In genomic region chr8:70598283-70598682, GRCm38 (mm10) we compare ENCODE assay signal across 8 mouse cellular contexts. TPM values are rescaled to one million over a fixed set of nuclear protein-coding genes. Genes with fewer than 3 reads are reported as not detected.
DNase-seq lines count a peak whose midpoint lies in the region; ATAC-seq lines count a peak whose summit lies in the region.

No protein-coding gene starts in this region.

- H3K4me1 ChIP-seq in intestine, embryonic 16.5 days (ENCODE audit: control insufficient read depth, insufficient read depth, low read length), result peaks cover 55% of the 10 kb centered on the region
- H3K4me1 ChIP-seq in midbrain, embryonic 11.5 days (ENCODE audit: control insufficient read depth, insufficient read depth, low read length), result peaks cover 52% of the 10 kb centered on the region
- peaks cover 50% of the 10 kb centered on the region for H3K4me1 ChIP-seq in stomach, embryonic 14.5 days (ENCODE audit: control insufficient read depth, insufficient read depth, low read length)

- no peak overlapping the region; the same call in 1 of the 2 replicates for H3K27ac ChIP-seq in intestine, embryonic 16.5 days (ENCODE audit: low read length)
- H3K27ac ChIP-seq in midbrain, embryonic 11.5 days (ENCODE audit: low read depth, low read length), result no peak overlapping the region; the same call in 1 of the 2 replicates
- H3K27ac ChIP-seq in stomach, embryonic 14.5 days (ENCODE audit: low read length), result 0 out of 2 replicates have a peak overlapping the region, but pooled peaks have one; percentile 17

- peak overlapping the region; percentile 47 for H3K4me3 ChIP-seq in intestine, embryonic 16.5 days (ENCODE audit: low read length)
- H3K4me3 ChIP-seq in midbrain, embryonic 11.5 days (ENCODE audit: low read depth, low read length), result peak overlapping the region; percentile 36
- H3K4me3 ChIP-seq in stomach, embryonic 14.5 days (ENCODE audit: low read depth, low read length), result peak overlapping the region; percentile 35

- peaks cover 11% of the 10 kb centered on the region for H3K36me3 ChIP-seq in intestine, embryonic 16.5 days (ENCODE audit: control insufficient read depth, insufficient read depth, low read length)
- H3K36me3 ChIP-seq in midbrain, embryonic 11.5 days (ENCODE audit: control insufficient read depth, insufficient read depth, low read length), result no peaks in the 10 kb centered on the region
- peaks cover 23% of the 10 kb centered on the region; the same call in 1 of the 2 replicates for H3K36me3 ChIP-seq in stomach, embryonic 14.5 days (ENCODE audit: control insufficient read depth, insufficient read depth, low read length)

- H3K27me3 ChIP-seq in intestine, embryonic 16.5 days (replicated peaks; ENCODE audit: control insufficient read depth, insufficient read depth, low read length), result no peaks in the 10 kb centered on the region
- H3K27me3 ChIP-seq in midbrain, embryonic 11.5 days (ENCODE audit: control insufficient read depth, insufficient read depth, low read length), result peaks cover 6% of the 10 kb centered on the region; the same call in 1 of the 2 replicates
- H3K27me3 ChIP-seq in stomach, embryonic 14.5 days (ENCODE audit: control insufficient read depth, insufficient read depth, low read length), result no peaks in the 10 kb centered on the region

- H3K9me3 ChIP-seq in intestine, embryonic 16.5 days (ENCODE audit: control insufficient read depth, low read length), result no peaks in the 10 kb centered on the region
- no peaks in the 10 kb centered on the region for H3K9me3 ChIP-seq in midbrain, embryonic 11.5 days (ENCODE audit: control insufficient read depth, low read length)
- H3K9me3 ChIP-seq in stomach, embryonic 14.5 days (ENCODE audit: control insufficient read depth, low read depth, low read length), result peaks cover 4% of the 10 kb centered on the region; the same call in 1 of the 2 replicates

- intact Hi-C loops in left cerebral cortex, postnatal 4 days (cut with DNase I), result no loop called here

- WGBS in intestine, embryonic 16.5 days, result 7% methylated on average over 29 of the region's 29 CpGs
- WGBS in midbrain, embryonic 11.5 days, result under 1% methylated on average over 29 of the region's 29 CpGs
- WGBS in stomach, embryonic 14.5 days, result 3% methylated on average over 28 of the region's 29 CpGs

- peak overlapping the region; percentile 70 for H3K9ac ChIP-seq in intestine, embryonic 16.5 days (ENCODE audit: low read depth, low read length)
- H3K9ac ChIP-seq in midbrain, embryonic 11.5 days (ENCODE audit: low read length), result peak overlapping the region; percentile 80
- peak overlapping the region; percentile 15; the same call in 1 of the 2 replicates for H3K9ac ChIP-seq in stomach, embryonic 14.5 days (replicated peaks; ENCODE audit: low read depth, low read length)

- ATAC-seq in intestine, embryonic 16.5 days, result peak; percentile 14; the same call in 1 of the 2 replicates
- ATAC-seq in midbrain, embryonic 11.5 days (ENCODE audit: low FRiP score), result peak; percentile 38
- ATAC-seq in stomach, embryonic 14.5 days (ENCODE audit: insufficient number of reproducible peaks, insufficient read depth, low FRiP score, low read depth), result 0 out of 2 replicates have a peak, but pooled peaks have one; percentile 9

- DNase-seq in adrenal gland, adult 18-20 months (ENCODE audit: low spot score in 2 of 2), result peak; percentile 79 to 80
- peak; percentile 92 for DNase-seq in cerebellum, postnatal 36 days
- DNase-seq in gastrocnemius, adult 8-10 months (ENCODE audit: low spot score in 2 of 2), result peak; percentile 65
- peak; percentile 85 for DNase-seq in left cerebral cortex, postnatal 4 days
- peak; percentile 98 for DNase-seq in midbrain, embryonic 11.5 days (ENCODE audit: low spot score, missing footprints)
- no peak for DNase-seq in thymus, postnatal 4 days

- peak overlapping the region; percentile 77 for H3K4me2 ChIP-seq in intestine, embryonic 16.5 days (ENCODE audit: low read depth, low read length)
- peak overlapping the region; percentile 77 for H3K4me2 ChIP-seq in midbrain, embryonic 11.5 days
- peak overlapping the region; percentile 59 for H3K4me2 ChIP-seq in stomach, embryonic 14.5 days (replicated peaks; ENCODE audit: low read depth, low read length)

RNA-seq across cellular contexts. Expression of gene Isyna1, which starts 4.1 kb away (rescaled TPM):
- total RNA-seq in adrenal gland, adult 18-20 months (2021), result 100 to 1,000 TPM; 115 to 165 TPM
- 1 to 10 TPM; 1.9 to 3.4 (median 2.4) TPM for total RNA-seq in gastrocnemius, adult 8-10 months (2022)
- polyA plus RNA-seq in intestine, embryonic 16.5 days (2015; fragmentation: Nextera tagmentation; extraction: Ambion mirVana), result 105 and 121 TPM in 2 replicates
- total RNA-seq in left cerebral cortex, postnatal 4 days (2021), result 10 to 100 TPM; 87.9 to 88.5 TPM
- polyA plus RNA-seq in midbrain, embryonic 11.5 days (2014; fragmentation: Nextera tagmentation; extraction: Ambion mirVana), result 46.1 and 56.0 TPM in 2 replicates
- 81.3 and 82.4 TPM in 2 replicates for polyA plus RNA-seq in stomach, embryonic 14.5 days (2014; fragmentation: Nextera tagmentation; extraction: Ambion mirVana)

RNA-seq across cellular contexts. Expression of gene Ssbp4, which starts 10.4 kb away (rescaled TPM):
- 10 to 100 TPM; 78.5 to 86.9 TPM for total RNA-seq in adrenal gland, adult 18-20 months (2021)
- total RNA-seq in gastrocnemius, adult 8-10 months (2022), result 10 to 100 TPM in 3 of 4 experiments, 1 to 10 TPM in 1; 8.5 to 19.2 (median 10.4) TPM
- polyA plus RNA-seq in intestine, embryonic 16.5 days (2015; fragmentation: Nextera tagmentation; extraction: Ambion mirVana), result 63.2 and 73.9 TPM in 2 replicates
- total RNA-seq in left cerebral cortex, postnatal 4 days (2021), result 100 to 1,000 TPM; 156 to 193 TPM
- 87.8 and 96.9 TPM in 2 replicates for polyA plus RNA-seq in midbrain, embryonic 11.5 days (2014; fragmentation: Nextera tagmentation; extraction: Ambion mirVana)
- 121 and 122 TPM in 2 replicates for polyA plus RNA-seq in stomach, embryonic 14.5 days (2014; fragmentation: Nextera tagmentation; extraction: Ambion mirVana)

RNA-seq across cellular contexts. Expression of gene Lrrc25, which starts 17.7 kb away (rescaled TPM):
- total RNA-seq in adrenal gland, adult 18-20 months (2021), result 1 to 10 TPM; 1.4 to 3.0 TPM
- total RNA-seq in gastrocnemius, adult 8-10 months (2022), result under 1 TPM in 3 of 4 experiments, not detected in 1; 0.17 to 0.49 (median 0.22) TPM
- 2.9 and 3.0 TPM in 2 replicates for polyA plus RNA-seq in intestine, embryonic 16.5 days (2015; fragmentation: Nextera tagmentation; extraction: Ambion mirVana)
- 1 to 10 TPM; 1.1 to 1.3 TPM for total RNA-seq in left cerebral cortex, postnatal 4 days (2021)
- polyA plus RNA-seq in midbrain, embryonic 11.5 days (2014; fragmentation: Nextera tagmentation; extraction: Ambion mirVana), result 1.2 and 1.3 TPM in 2 replicates
- 1.9 and 2.9 TPM in 2 replicates for polyA plus RNA-seq in stomach, embryonic 14.5 days (2014; fragmentation: Nextera tagmentation; extraction: Ambion mirVana)

RNA-seq across cellular contexts. Expression of gene Gdf15, which starts 34.0 kb away (rescaled TPM):
- 1 to 10 TPM; 2.2 to 6.4 TPM for total RNA-seq in adrenal gland, adult 18-20 months (2021)
- under 1 TPM in 1 of 4 experiments, not detected in 3; 0.24 TPM for total RNA-seq in gastrocnemius, adult 8-10 months (2022)
- 3.6 and 3.7 TPM in 2 replicates for polyA plus RNA-seq in intestine, embryonic 16.5 days (2015; fragmentation: Nextera tagmentation; extraction: Ambion mirVana)
- not detected for total RNA-seq in left cerebral cortex, postnatal 4 days (2021)
- 0.10 and 0.11 TPM in 2 replicates for polyA plus RNA-seq in midbrain, embryonic 11.5 days (2014; fragmentation: Nextera tagmentation; extraction: Ambion mirVana)
- polyA plus RNA-seq in stomach, embryonic 14.5 days (2014; fragmentation: Nextera tagmentation; extraction: Ambion mirVana), result 0.17 and 0.24 TPM in 2 replicates

RNA-seq across cellular contexts. Expression of gene Ell, which starts 59.0 kb away (rescaled TPM):
- total RNA-seq in adrenal gland, adult 18-20 months (2021), result 10 to 100 TPM; 23.1 to 26.6 TPM
- 10 to 100 TPM; 11.9 to 14.7 (median 12.3) TPM for total RNA-seq in gastrocnemius, adult 8-10 months (2022)
- polyA plus RNA-seq in intestine, embryonic 16.5 days (2015; fragmentation: Nextera tagmentation; extraction: Ambion mirVana), result 16.6 and 17.7 TPM in 2 replicates
- 10 to 100 TPM; 17.7 to 20.0 TPM for total RNA-seq in left cerebral cortex, postnatal 4 days (2021)
- polyA plus RNA-seq in midbrain, embryonic 11.5 days (2014; fragmentation: Nextera tagmentation; extraction: Ambion mirVana), result 13.0 TPM in 2 replicates
- polyA plus RNA-seq in stomach, embryonic 14.5 days (2014; fragmentation: Nextera tagmentation; extraction: Ambion mirVana), result 17.1 and 17.9 TPM in 2 replicates

Comparison
In these comparisons a context has a peak if more than half of its experiments do, and no peak if none do; other contexts are left out.
1. H3K9ac ChIP-seq: peak in every context shown above with its lines; median percentile 80 in midbrain, embryonic 11.5 days; 70 in intestine, embryonic 16.5 days; 15 in stomach, embryonic 14.5 days.
2. RNA of gene Isyna1, which starts 4.1 kb away (total RNA-seq): 115 to 165 TPM in adrenal gland, adult 18-20 months and 87.9 to 88.5 TPM in left cerebral cortex, postnatal 4 days; 1.9 to 3.4 TPM in gastrocnemius, adult 8-10 months; every median in the first group is over 10 times any median in the second.
3. Peak in every context shown above with its lines, with median percentiles within 50 percentile points of each other: ATAC-seq, H3K4me2 ChIP-seq and H3K4me3 ChIP-seq.